In genomic region chr5:49580777-49581176, GRCm38 (mm10) we compare ENCODE assay signal across 21 mouse cellular contexts. TPM values are rescaled to one million over a fixed set of nuclear protein-coding genes. Genes with fewer than 3 reads are reported as not detected.
"Had no signal": no experiment of that assay in that cellular context is flagged by ENCODE, and none has a peak within 500 bp of the region (broad histone marks: within the 10 kb centered on the region; RNA-seq: fewer than 3 reads in every experiment).

No protein-coding gene starts in this region.

- DNase-seq: kidney, adult 2 months; kidney, postnatal 25 days; layer of hippocampus, adult 9-11 months; liver, postnatal 0 days; lung, postnatal 14 days; lung, postnatal 4 days; midbrain, embryonic 14.5 days; thymus, adult 2 months; thymus, postnatal 14 days; thymus, postnatal 4 days had no signal

- H3K4me2 ChIP-seq: limb, embryonic 15.5 days; liver, embryonic 11.5 days; midbrain, embryonic 11.5 days; neural tube, embryonic 12.5 days; neural tube, embryonic 15.5 days had no signal

- H3K27ac ChIP-seq: kidney, postnatal 0 days; layer of hippocampus, adult 2 months; limb, embryonic 15.5 days; liver, embryonic 14.5 days; neural tube, embryonic 12.5 days; neural tube, embryonic 15.5 days; stomach, postnatal 0 days had no signal

- H3K4me3 ChIP-seq: layer of hippocampus, adult 2 months; limb, embryonic 15.5 days; neural tube, embryonic 12.5 days; neural tube, embryonic 15.5 days had no signal

- H3K9me3 ChIP-seq: limb, embryonic 15.5 days; neural tube, embryonic 12.5 days; neural tube, embryonic 15.5 days had no signal

- H3K36me3 ChIP-seq: limb, embryonic 15.5 days; neural tube, embryonic 12.5 days; neural tube, embryonic 15.5 days had no signal

- ATAC-seq: liver, postnatal 0 days had no signal

- H3K9ac ChIP-seq: limb, embryonic 15.5 days; liver, embryonic 14.5 days; liver, postnatal 0 days; neural tube, embryonic 12.5 days; neural tube, embryonic 15.5 days had no signal

- H3K27me3 ChIP-seq: limb, embryonic 15.5 days; neural tube, embryonic 12.5 days; neural tube, embryonic 15.5 days had no signal

- H3K4me1 ChIP-seq: limb, embryonic 15.5 days; neural tube, embryonic 12.5 days; neural tube, embryonic 15.5 days had no signal

RNA-seq across cellular contexts. Expression of gene Kcnip4, which starts 56.1 kb away (rescaled TPM):
- polyA plus RNA-seq: small intestine, adult 2 months; spleen, adult 2 months; thymus, adult 2 months had no signal
